Mouse (Mus musculus) gonadal fat pad, adult 2 months (tissue): ENCODE measurements at regions not wholly inside any gene's neighbourhood (a gene's known extent, or its start where the extent isn't known, plus 50 kb on each side); places are given as distances from the start of the nearest gene placed in this dataset.
"Not testable (repeated sequence)": the region's sequence is repeated elsewhere in the genome, so short reads cannot be mapped to it uniquely, and the experiment has no call there.

Source experiments
- DNase-seq: peaks from one replicate; pipeline ENCODE4 v3.0.0-alpha.2; 2012; ENCODE audit warnings: low read depth

- no peak for DNase-seq
These were observed 251.3 kb upstream of the Tgfbr2 start for GRCm38 (mm10) chr9:116426269-116426999.

GRCm38 (mm10) chr9:116425400-116425799, 250.2 kb upstream of the Tgfbr2 start:
- DNase-seq = not testable (repeated sequence)

- DNase-seq = no peak
These were observed 239.9 kb upstream of the Tgfbr2 start for GRCm38 (mm10) chr9:116415021-116415420.

- no peak for DNase-seq
These were observed 235.9 kb upstream of the Tgfbr2 start for GRCm38 (mm10) chr9:116411067-116411466.

GRCm38 (mm10) chr9:116410461-116410860, 235.3 kb upstream of the Tgfbr2 start:
- no peak for DNase-seq

- no peak for DNase-seq
These were observed 233.0 kb upstream of the Tgfbr2 start for GRCm38 (mm10) chr9:116408116-116408515.

- no peak for DNase-seq
These were observed 229.9 kb upstream of the Tgfbr2 start for GRCm38 (mm10) chr9:116405051-116405450.

GRCm38 (mm10) chr9:116401821-116402220, 226.7 kb upstream of the Tgfbr2 start:
- DNase-seq = no peak

- no peak for DNase-seq
These were observed 225.1 kb upstream of the Tgfbr2 start for GRCm38 (mm10) chr9:116400270-116400669.

GRCm38 (mm10) chr9:116399296-116399695, 224.1 kb upstream of the Tgfbr2 start:
- DNase-seq = no peak

GRCm38 (mm10) chr9:116392258-116392657, 217.1 kb upstream of the Tgfbr2 start:
- DNase-seq = no peak

- DNase-seq = no peak
These were observed 214.6 kb upstream of the Tgfbr2 start for GRCm38 (mm10) chr9:116389781-116390180.

- no peak for DNase-seq
These were observed 213.7 kb upstream of the Tgfbr2 start for GRCm38 (mm10) chr9:116388863-116389262.

- no peak for DNase-seq
These were observed 212.9 kb upstream of the Tgfbr2 start for GRCm38 (mm10) chr9:116388025-116388424.

GRCm38 (mm10) chr9:116384176-116385076, 209.3 kb upstream of the Tgfbr2 start:
- no peak for DNase-seq

GRCm38 (mm10) chr9:116383411-116384101, 208.4 kb upstream of the Tgfbr2 start:
- DNase-seq = no peak

- no peak for DNase-seq
These were observed 202.5 kb upstream of the Tgfbr2 start for GRCm38 (mm10) chr9:116377706-116378105.

GRCm38 (mm10) chr9:116375658-116376357, 200.6 kb upstream of the Tgfbr2 start:
- no peak for DNase-seq

GRCm38 (mm10) chr9:116374343-116374742, 199.2 kb upstream of the Tgfbr2 start:
- no peak for DNase-seq

GRCm38 (mm10) chr9:116373396-116373795, 198.2 kb upstream of the Tgfbr2 start:
- DNase-seq = no peak

- DNase-seq = no peak
These were observed 194.0 kb upstream of the Tgfbr2 start for GRCm38 (mm10) chr9:116369059-116369718.
